Mouse (Mus musculus) myocyte (in vitro differentiated cells): ENCODE data around the gene Wdfy3. TPM values are rescaled to one million over a fixed set of nuclear protein-coding genes. Genes with fewer than 3 reads are reported as not detected.

Experiments used
- H3K27me3 ChIP-seq: one replicate; pipeline ENCODE4 v1.6.1; 2011; ENCODE audit not compliant: control insufficient read depth, insufficient read depth, insufficient read length
- H3K36me3 ChIP-seq: one replicate; pipeline ENCODE4 v1.6.1; 2011; ENCODE audit not compliant: control insufficient read depth, insufficient read depth
- H3K4me2 ChIP-seq: one replicate; pipeline ENCODE4 v1.6.1; 2011; ENCODE audit warnings: low read depth, control low read depth
- H3K4me3 ChIP-seq: one replicate; pipeline ENCODE4 v1.5.1; 2011; ENCODE audit warnings: mild to moderate bottlenecking, control low read depth, moderate library complexity
- H3K79me2 ChIP-seq: one replicate; pipeline ENCODE4 v1.6.1; 2011; ENCODE audit not compliant: control insufficient read depth, insufficient read depth
- H3ac ChIP-seq: one replicate; pipeline ENCODE4 v1.6.1; 2011; ENCODE audit not compliant: control insufficient read depth, insufficient read length
- CEBPB ChIP-seq: IDR thresholded peaks from 2 replicates; pipeline ENCODE4 v1.6.1; 2011; ENCODE audit warnings: mild to moderate bottlenecking, moderate library complexity; ENCODE audit not compliant: poor library complexity, insufficient read depth, severe bottlenecking
- E2F4 ChIP-seq: IDR thresholded peaks from one replicate; pipeline ENCODE4 v1.6.1; 2011; ENCODE audit warnings: mild to moderate bottlenecking, control low read depth, moderate library complexity; ENCODE audit not compliant: insufficient read depth
- MAX ChIP-seq: IDR thresholded peaks from one replicate; pipeline ENCODE4 v1.6.1; 2011; ENCODE audit warnings: low read depth, mild to moderate bottlenecking, control low read depth
- MYOD1 ChIP-seq, 3 experiments: IDR thresholded peaks; one replicate each; pipeline ENCODE4 v1.6.1; 2011; ENCODE audit warnings: control low read depth in 2 of 3, low read depth in 2 of 3, mild to moderate bottlenecking in 2 of 3, moderate library complexity in 1 of 3; ENCODE audit not compliant: insufficient read length in 2 of 3, control insufficient read depth in 1 of 3
- MYOG ChIP-seq, 3 experiments: IDR thresholded peaks; one replicate each; pipeline ENCODE4 v1.6.1; 2011; ENCODE audit warnings: control low read depth in 2 of 3, low read depth in 2 of 3, mild to moderate bottlenecking in 2 of 3; ENCODE audit not compliant: insufficient read length in 2 of 3, control insufficient read depth in 1 of 3, insufficient read depth in 1 of 3
- POLR2A ChIP-seq: IDR thresholded peaks from one replicate; pipeline ENCODE4 v1.6.1; 2011; ENCODE audit warnings: low read depth, mild to moderate bottlenecking, control low read depth, moderate library complexity; ENCODE audit not compliant: insufficient read length
- POLR2AphosphoS2 ChIP-seq: IDR thresholded peaks from one replicate; pipeline ENCODE4 v1.6.1; 2011; ENCODE audit warnings: low read depth, control low read depth; ENCODE audit not compliant: insufficient read length
- REST ChIP-seq: IDR thresholded peaks from one replicate; pipeline ENCODE4 v1.6.1; 2011; ENCODE audit warnings: mild to moderate bottlenecking, control low read depth, moderate library complexity; ENCODE audit not compliant: insufficient read depth, insufficient read length
- SRF ChIP-seq: IDR thresholded peaks from one replicate; pipeline ENCODE4 v1.6.1; 2011; ENCODE audit warnings: low read depth; ENCODE audit not compliant: control insufficient read depth, insufficient read length
- TCF12 ChIP-seq: IDR thresholded peaks from one replicate; pipeline ENCODE4 v1.6.1; 2011; ENCODE audit warnings: mild to moderate bottlenecking, control low read depth; ENCODE audit not compliant: poor library complexity, insufficient read depth, severe bottlenecking
- TCF3 ChIP-seq: IDR thresholded peaks from one replicate; pipeline ENCODE4 v1.6.1; 2011; ENCODE audit warnings: low read depth, control low read depth; ENCODE audit not compliant: insufficient read length
- USF1 ChIP-seq: IDR thresholded peaks from one replicate; pipeline ENCODE4 v1.6.1; 2011; ENCODE audit warnings: low read depth, mild to moderate bottlenecking, control low read depth, moderate library complexity
- polyA plus RNA-seq: library from polyadenylated mRNA; unstranded; fragments of >200 nt; fragmentation: generic; extraction: Trizol; gene quantifications from one replicate; pipeline ENCODE4 v1.2.1, GENCODE M21; 2012; ENCODE audit warnings: missing spikeins

Gene Wdfy3
- polyA plus RNA-seq, 1 experiment: 9.5 TPM

GRCm38 (mm10) chr5:101954393-101955340 lies 115.1 kb downstream of the Wdfy3 start:
- H3K4me3 ChIP-seq: no peak overlapping the region
- no peaks in the 10 kb centered on the region for H3K27me3 ChIP-seq
- TF ChIP-seq POLR2AphosphoS2: no peak
- TF ChIP-seq REST: no peak
- TF ChIP-seq TCF3: no peak
- TF ChIP-seq E2F4: no peak
- TF ChIP-seq CEBPB: no peak
- TF ChIP-seq MAX: no peak
- no peak for TF ChIP-seq POLR2A
- no peak for TF ChIP-seq MYOG (IDR thresholded peaks at IDR 0.05; ENCODE audit: control insufficient read depth in 1 of 3, insufficient read depth in 1 of 3, insufficient read length in 2 of 3, low read depth in 2 of 3)
- TF ChIP-seq TCF12: no peak
- TF ChIP-seq SRF: no peak
- no peak for TF ChIP-seq USF1
- no peak for TF ChIP-seq MYOD1 (IDR thresholded peaks at IDR 0.05; ENCODE audit: control insufficient read depth in 1 of 3, insufficient read length in 2 of 3, low read depth in 2 of 3)

GRCm38 (mm10) chr5:101951918-101952317 lies 117.8 kb downstream of the Wdfy3 start:
- H3K4me2 ChIP-seq: no peak overlapping the region
- no peak overlapping the region for H3K4me3 ChIP-seq
- no peaks in the 10 kb centered on the region for H3K79me2 ChIP-seq
- H3ac ChIP-seq: no peak overlapping the region
- no peak for TF ChIP-seq MYOG (IDR thresholded peaks at IDR 0.05; ENCODE audit: control insufficient read depth in 1 of 3, insufficient read depth in 1 of 3, insufficient read length in 2 of 3, low read depth in 2 of 3)
- no peak for TF ChIP-seq MAX
- no peak for TF ChIP-seq TCF12
- no peak for TF ChIP-seq SRF
- TF ChIP-seq E2F4: no peak
- TF ChIP-seq CEBPB: no peak
- TF ChIP-seq POLR2AphosphoS2: no peak
- TF ChIP-seq POLR2A: no peak
- no peak for TF ChIP-seq TCF3
- TF ChIP-seq MYOD1 (IDR thresholded peaks at IDR 0.05; ENCODE audit: control insufficient read depth in 1 of 3, insufficient read length in 2 of 3, low read depth in 2 of 3): no peak
- TF ChIP-seq REST: no peak
- no peak for TF ChIP-seq USF1
- H3K27me3 ChIP-seq: no peaks in the 10 kb centered on the region
- H3K36me3 ChIP-seq: peaks cover 11% of the 10 kb centered on the region

More at GRCm38 (mm10) chr5:101954393-101955340, 115.1 kb downstream of the Wdfy3 start:
- H3K79me2 ChIP-seq: no peaks in the 10 kb centered on the region
- H3K36me3 ChIP-seq: peaks cover 18% of the 10 kb centered on the region
- H3ac ChIP-seq: no peak overlapping the region
- no peak overlapping the region for H3K4me2 ChIP-seq

- Histone ChIP-seq H3K79me2 (no peaks in the 10 kb centered on the region), H3K4me2 (no peak overlapping the region), H3ac (no peak overlapping the region), H3K27me3 (no peaks in the 10 kb centered on the region), H3K36me3 (peaks cover 11% of the 10 kb centered on the region), H3K4me3 (no peak overlapping the region)
- no peak for TF ChIP-seq E2F4
- no peak for TF ChIP-seq MAX
- TF ChIP-seq POLR2A: no peak
- no peak for TF ChIP-seq USF1
- TF ChIP-seq TCF3: no peak
- TF ChIP-seq REST: no peak
- no peak for TF ChIP-seq MYOG (IDR thresholded peaks at IDR 0.05; ENCODE audit: control insufficient read depth in 1 of 3, insufficient read depth in 1 of 3, insufficient read length in 2 of 3, low read depth in 2 of 3)
- TF ChIP-seq CEBPB: no peak
- TF ChIP-seq MYOD1 (IDR thresholded peaks at IDR 0.05; ENCODE audit: control insufficient read depth in 1 of 3, insufficient read length in 2 of 3, low read depth in 2 of 3): no peak
- no peak for TF ChIP-seq TCF12
- no peak for TF ChIP-seq POLR2AphosphoS2
- TF ChIP-seq SRF: no peak
These were observed 120.4 kb downstream of the Wdfy3 start for GRCm38 (mm10) chr5:101949323-101949722.

- Histone ChIP-seq H3K27me3 (no peaks in the 10 kb centered on the region), H3K36me3 (peaks cover 16% of the 10 kb centered on the region), H3ac (no peak overlapping the region), H3K79me2 (no peaks in the 10 kb centered on the region), H3K4me3 (no peak overlapping the region), H3K4me2 (no peak overlapping the region)
- TF ChIP-seq MYOG (IDR thresholded peaks at IDR 0.05; ENCODE audit: control insufficient read depth in 1 of 3, insufficient read depth in 1 of 3, insufficient read length in 2 of 3, low read depth in 2 of 3): no peak
- TF ChIP-seq MYOD1 (IDR thresholded peaks at IDR 0.05; ENCODE audit: control insufficient read depth in 1 of 3, insufficient read length in 2 of 3, low read depth in 2 of 3): no peak
- TF ChIP-seq TCF12: no peak
These were observed 121.1 kb downstream of the Wdfy3 start for GRCm38 (mm10) chr5:101948641-101949040.
